ENCODE assay signal across 9 mouse cellular contexts in genomic region chr4:154797834-154798233, GRCm38 (mm10). TPM values are rescaled to one million over a fixed set of nuclear protein-coding genes. Genes with fewer than 3 reads are reported as not detected.
DNase-seq lines count a peak whose midpoint lies in the region; ATAC-seq and TF ChIP-seq lines count a peak whose summit lies in the region.
"Had no signal": no experiment of that assay in that cellular context is flagged by ENCODE, and none has a peak within 500 bp of the region (broad histone marks: within the 10 kb centered on the region; RNA-seq: fewer than 3 reads in every experiment).

No protein-coding gene starts in this region.

- H3K27ac ChIP-seq in forebrain, embryonic 11.5 days (ENCODE audit: low read depth, low read length), result no peak overlapping the region
- H3K27ac ChIP-seq in forebrain, embryonic 12.5 days, result no peak overlapping the region
- no peak overlapping the region for H3K27ac ChIP-seq in lung, embryonic 14.5 days (ENCODE audit: low read depth)
- H3K27ac ChIP-seq in small intestine, adult 2 months (ENCODE audit: insufficient read depth, low read depth, low read length), result no peak overlapping the region

- no peak for TF ChIP-seq POLR2A in small intestine, adult 2 months (IDR thresholded peaks at IDR 0.05; ENCODE audit: low read depth, low read length)

- DNase-seq in forebrain, embryonic 11.5 days (ENCODE audit: low spot score), result peak; percentile 81
- DNase-seq in urinary bladder, postnatal 14 days (ENCODE audit: low spot score), result peak; percentile 56
- no peak for DNase-seq in urinary bladder, postnatal 10 days (ENCODE audit: low spot score)
- DNase-seq in kidney, postnatal 36 days, result peak; percentile 42 to 79
- peak; percentile 90 for DNase-seq in lung, embryonic 14.5 days

- no peaks in the 10 kb centered on the region for H3K9me3 ChIP-seq in forebrain, embryonic 11.5 days (ENCODE audit: control insufficient read depth, low read length)
- H3K9me3 ChIP-seq in forebrain, embryonic 12.5 days, result no peaks in the 10 kb centered on the region
- H3K9me3 ChIP-seq in lung, embryonic 14.5 days (ENCODE audit: low read depth, low read length), result no peaks in the 10 kb centered on the region

- no peak overlapping the region for H3K4me2 ChIP-seq in forebrain, embryonic 11.5 days (ENCODE audit: low read depth, low read length, severe bottlenecking)
- no peak overlapping the region for H3K4me2 ChIP-seq in forebrain, embryonic 12.5 days
- H3K4me2 ChIP-seq in lung, embryonic 14.5 days, result no peak overlapping the region

- H3K4me3 ChIP-seq in forebrain, embryonic 11.5 days (ENCODE audit: low read depth, low read length), result no peak overlapping the region
- H3K4me3 ChIP-seq in forebrain, embryonic 12.5 days (replicated peaks), result no peak overlapping the region
- H3K4me3 ChIP-seq in lung, embryonic 14.5 days (ENCODE audit: low read depth, low read length), result no peak overlapping the region
- H3K4me3 ChIP-seq in small intestine, adult 2 months (ENCODE audit: low read depth, low read length), result no peak overlapping the region

- no peaks in the 10 kb centered on the region for H3K36me3 ChIP-seq in forebrain, embryonic 11.5 days (ENCODE audit: control insufficient read depth, insufficient read depth, low read length)
- no peaks in the 10 kb centered on the region for H3K36me3 ChIP-seq in forebrain, embryonic 12.5 days (replicated peaks)
- no peaks in the 10 kb centered on the region for H3K36me3 ChIP-seq in lung, embryonic 14.5 days (ENCODE audit: insufficient read depth)
- H3K36me3 ChIP-seq in small intestine, adult 2 months (ENCODE audit: control insufficient read depth, insufficient read depth, low read length), result no peaks in the 10 kb centered on the region

- TF ChIP-seq CTCF in lung, embryonic 14.5 days (IDR thresholded peaks at IDR 0.05; ENCODE audit: low read depth), result peak; percentile 91
- TF ChIP-seq CTCF in small intestine, adult 2 months (IDR thresholded peaks at IDR 0.05; ENCODE audit: extremely low read depth, insufficient read length, insufficient replicate concordance, low read depth, low read length), result peak; percentile 87; the same call in 1 of the 2 replicates

- H3K9ac ChIP-seq in forebrain, embryonic 11.5 days (ENCODE audit: low read length), result no peak overlapping the region
- H3K9ac ChIP-seq in forebrain, embryonic 12.5 days, result no peak overlapping the region
- H3K9ac ChIP-seq in lung, embryonic 14.5 days, result no peak overlapping the region

- ATAC-seq in forebrain, embryonic 11.5 days (replicated peaks; ENCODE audit: low FRiP score), result no peak
- no peak for ATAC-seq in forebrain, embryonic 12.5 days (ENCODE audit: low FRiP score)
- peak; percentile 69 for ATAC-seq in common myeloid progenitor, adult 5-6 weeks (replicated peaks; ENCODE audit: low read depth, poor library complexity, severe bottlenecking)
- no peak for ATAC-seq in lung, embryonic 14.5 days (ENCODE audit: insufficient read depth)
- ATAC-seq: Patski had no signal

- peaks cover 12% of the 10 kb centered on the region for H3K27me3 ChIP-seq in forebrain, embryonic 11.5 days (ENCODE audit: control insufficient read depth, insufficient read depth, low read length)
- H3K27me3 ChIP-seq in forebrain, embryonic 12.5 days, result peaks cover 60% of the 10 kb centered on the region
- peaks cover 16% of the 10 kb centered on the region for H3K27me3 ChIP-seq in lung, embryonic 14.5 days (ENCODE audit: insufficient read depth, low read length)
- H3K27me3 ChIP-seq in small intestine, adult 2 months (ENCODE audit: control insufficient read depth, insufficient read depth, low read length), result no peaks in the 10 kb centered on the region

- 6% methylated on average over 4 of the region's 4 CpGs for WGBS in forebrain, embryonic 11.5 days
- 5% methylated on average over 4 of the region's 4 CpGs for WGBS in forebrain, embryonic 12.5 days
- WGBS in lung, embryonic 14.5 days, result 7% methylated on average over 4 of the region's 4 CpGs
- WGBS in small intestine, adult 2 months, result 8% methylated on average over 4 of the region's 4 CpGs

- H3K4me1 ChIP-seq in forebrain, embryonic 11.5 days (replicated peaks; ENCODE audit: control insufficient read depth, insufficient read depth, low read length), result peaks cover 10% of the 10 kb centered on the region; the same call in 1 of the 2 replicates
- peaks cover 17% of the 10 kb centered on the region for H3K4me1 ChIP-seq in forebrain, embryonic 12.5 days
- H3K4me1 ChIP-seq in lung, embryonic 14.5 days (ENCODE audit: insufficient read depth), result no peaks in the 10 kb centered on the region
- H3K4me1 ChIP-seq in small intestine, adult 2 months (ENCODE audit: control insufficient read depth, insufficient read depth, insufficient read length, low read length), result no peaks in the 10 kb centered on the region

RNA-seq across cellular contexts. Expression of gene Ttc34, which starts 39.4 kb away (rescaled TPM):
- polyA plus RNA-seq in forebrain, embryonic 11.5 days (2014; fragmentation: Nextera tagmentation; extraction: Ambion mirVana), result 0.11 and 0.20 TPM in 2 replicates
- 0.26 and 0.38 TPM in 2 replicates for polyA plus RNA-seq in forebrain, embryonic 12.5 days (2016; fragmentation: Nextera tagmentation; extraction: Ambion mirVana)
- total RNA-seq in common myeloid progenitor, adult 5-6 weeks (2017), result not detected in 2 replicates
- polyA plus RNA-seq in lung, embryonic 14.5 days (2014; fragmentation: Nextera tagmentation; extraction: Ambion mirVana), result 0.12 and 0.30 TPM in 2 replicates
- 0.06 TPM in 1 of 2 replicates, not detected in the other for polyA plus RNA-seq in small intestine, adult 2 months (2012; rRNA removed)
- polyA plus RNA-seq: Patski had no signal
